Mouse (Mus musculus): ENCODE data around the gene Nme7.

GRCm38 (mm10) chr1:164353443-164353842 lies 49.5 kb downstream of the Nme7 start:
- TF ChIP-seq CTCF (IDR thresholded peaks at IDR 0.05; ENCODE audit: low read depth) (no peak), EP300 (optimal IDR thresholded peaks at IDR 0.05) (no peak)
